Mouse (Mus musculus): ENCODE measurements around the gene Srp54c.

DNA sequence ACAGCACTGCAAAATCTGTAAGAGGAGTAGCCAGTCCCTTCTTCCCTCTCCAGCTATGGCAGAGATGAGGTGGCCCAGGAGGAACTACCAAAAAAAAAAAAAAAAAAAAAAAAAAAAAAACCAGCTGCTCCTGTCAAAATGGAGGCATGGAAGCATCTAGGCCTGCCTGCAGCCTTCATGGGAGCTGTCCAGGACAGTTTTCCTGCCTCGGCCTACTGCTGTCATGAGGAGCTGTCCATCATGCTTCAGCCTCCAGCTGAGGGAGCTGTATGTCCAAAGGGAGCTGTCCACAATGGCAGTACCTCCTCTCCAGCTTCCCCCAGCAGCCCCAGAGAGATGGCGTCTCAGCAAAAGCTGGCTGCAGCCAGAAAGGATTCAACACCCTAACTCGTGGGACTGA, 42.3 kb downstream of the Srp54c start:
- no peak for TF ChIP-seq POLR2A (IDR thresholded peaks at IDR 0.05; ENCODE audit: insufficient read depth, low read depth, low read length)
- no peak for TF ChIP-seq EP300 (IDR thresholded peaks at IDR 0.05; ENCODE audit: insufficient read depth, low read depth, low read length)
- no peak for TF ChIP-seq CTCF (IDR thresholded peaks at IDR 0.05)

All from heart, adult 2 months (tissue).